Mouse (Mus musculus) myocyte (in vitro differentiated cells): ENCODE data around the gene Rps6ka2. TPM values are rescaled to one million over a fixed set of nuclear protein-coding genes. Genes with fewer than 3 reads are reported as not detected.

Experiments
- H3K27me3 ChIP-seq: one replicate; pipeline ENCODE4 v1.6.1; 2011; ENCODE audit not compliant: control insufficient read depth, insufficient read depth, insufficient read length
- H3K36me3 ChIP-seq: one replicate; pipeline ENCODE4 v1.6.1; 2011; ENCODE audit not compliant: control insufficient read depth, insufficient read depth
- H3K4me2 ChIP-seq: one replicate; pipeline ENCODE4 v1.6.1; 2011; ENCODE audit warnings: low read depth, control low read depth
- H3K4me3 ChIP-seq: one replicate; pipeline ENCODE4 v1.5.1; 2011; ENCODE audit warnings: mild to moderate bottlenecking, control low read depth, moderate library complexity
- H3K79me2 ChIP-seq: one replicate; pipeline ENCODE4 v1.6.1; 2011; ENCODE audit not compliant: control insufficient read depth, insufficient read depth
- H3ac ChIP-seq: one replicate; pipeline ENCODE4 v1.6.1; 2011; ENCODE audit not compliant: control insufficient read depth, insufficient read length
- CEBPB ChIP-seq: IDR thresholded peaks from 2 replicates; pipeline ENCODE4 v1.6.1; 2011; ENCODE audit warnings: mild to moderate bottlenecking, moderate library complexity; ENCODE audit not compliant: poor library complexity, insufficient read depth, severe bottlenecking
- E2F4 ChIP-seq: IDR thresholded peaks from one replicate; pipeline ENCODE4 v1.6.1; 2011; ENCODE audit warnings: mild to moderate bottlenecking, control low read depth, moderate library complexity; ENCODE audit not compliant: insufficient read depth
- MAX ChIP-seq: IDR thresholded peaks from one replicate; pipeline ENCODE4 v1.6.1; 2011; ENCODE audit warnings: low read depth, mild to moderate bottlenecking, control low read depth
- MYOD1 ChIP-seq, 3 experiments: IDR thresholded peaks; one replicate each; pipeline ENCODE4 v1.6.1; 2011; ENCODE audit warnings: control low read depth in 2 of 3, low read depth in 2 of 3, mild to moderate bottlenecking in 2 of 3, moderate library complexity in 1 of 3; ENCODE audit not compliant: insufficient read length in 2 of 3, control insufficient read depth in 1 of 3
- MYOG ChIP-seq, 3 experiments: IDR thresholded peaks; one replicate each; pipeline ENCODE4 v1.6.1; 2011; ENCODE audit warnings: control low read depth in 2 of 3, low read depth in 2 of 3, mild to moderate bottlenecking in 2 of 3; ENCODE audit not compliant: insufficient read length in 2 of 3, control insufficient read depth in 1 of 3, insufficient read depth in 1 of 3
- POLR2A ChIP-seq: IDR thresholded peaks from one replicate; pipeline ENCODE4 v1.6.1; 2011; ENCODE audit warnings: low read depth, mild to moderate bottlenecking, control low read depth, moderate library complexity; ENCODE audit not compliant: insufficient read length
- POLR2AphosphoS2 ChIP-seq: IDR thresholded peaks from one replicate; pipeline ENCODE4 v1.6.1; 2011; ENCODE audit warnings: low read depth, control low read depth; ENCODE audit not compliant: insufficient read length
- REST ChIP-seq: IDR thresholded peaks from one replicate; pipeline ENCODE4 v1.6.1; 2011; ENCODE audit warnings: mild to moderate bottlenecking, control low read depth, moderate library complexity; ENCODE audit not compliant: insufficient read depth, insufficient read length
- SRF ChIP-seq: IDR thresholded peaks from one replicate; pipeline ENCODE4 v1.6.1; 2011; ENCODE audit warnings: low read depth; ENCODE audit not compliant: control insufficient read depth, insufficient read length
- TCF12 ChIP-seq: IDR thresholded peaks from one replicate; pipeline ENCODE4 v1.6.1; 2011; ENCODE audit warnings: mild to moderate bottlenecking, control low read depth; ENCODE audit not compliant: poor library complexity, insufficient read depth, severe bottlenecking
- TCF3 ChIP-seq: IDR thresholded peaks from one replicate; pipeline ENCODE4 v1.6.1; 2011; ENCODE audit warnings: low read depth, control low read depth; ENCODE audit not compliant: insufficient read length
- USF1 ChIP-seq: IDR thresholded peaks from one replicate; pipeline ENCODE4 v1.6.1; 2011; ENCODE audit warnings: low read depth, mild to moderate bottlenecking, control low read depth, moderate library complexity
- polyA plus RNA-seq: library from polyadenylated mRNA; unstranded; fragments of >200 nt; fragmentation: generic; extraction: Trizol; gene quantifications from one replicate; pipeline ENCODE4 v1.2.1, GENCODE M21; 2012; ENCODE audit warnings: missing spikeins

The Rps6ka2 gene
- polyA plus RNA-seq, 1 experiment, result 56.9 TPM

GRCm38 (mm10) chr17:7267843-7268242, 97.9 kb downstream of the Rps6ka2 start:
- H3K4me2 ChIP-seq, result no peak overlapping the region
- H3ac ChIP-seq, result no peak overlapping the region
- no peak for TF ChIP-seq TCF3
- no peak for TF ChIP-seq REST
- no peak for TF ChIP-seq POLR2A
- TF ChIP-seq USF1, result no peak
- no peak for TF ChIP-seq MAX
- TF ChIP-seq E2F4, result no peak
- no peak for TF ChIP-seq POLR2AphosphoS2
- no peak for TF ChIP-seq MYOD1 (IDR thresholded peaks at IDR 0.05; ENCODE audit: control insufficient read depth in 1 of 3, insufficient read length in 2 of 3, low read depth in 2 of 3)
- no peak for TF ChIP-seq MYOG (IDR thresholded peaks at IDR 0.05; ENCODE audit: control insufficient read depth in 1 of 3, insufficient read depth in 1 of 3, insufficient read length in 2 of 3, low read depth in 2 of 3)
- no peak for TF ChIP-seq CEBPB
- TF ChIP-seq TCF12, result no peak
- no peak for TF ChIP-seq SRF
- H3K27me3 ChIP-seq, result no peaks in the 10 kb centered on the region
- no peaks in the 10 kb centered on the region for H3K79me2 ChIP-seq
- H3K36me3 ChIP-seq, result peaks cover 11% of the 10 kb centered on the region
- no peak overlapping the region for H3K4me3 ChIP-seq

GRCm38 (mm10) chr17:7269151-7269806, 99.4 kb downstream of the Rps6ka2 start:
- no peak overlapping the region for H3ac ChIP-seq

GRCm38 (mm10) chr17:7270506-7270905, 100.6 kb downstream of the Rps6ka2 start:
- Histone ChIP-seq H3K79me2 (no peaks in the 10 kb centered on the region), H3K4me3 (no peak overlapping the region), H3K27me3 (no peaks in the 10 kb centered on the region), H3K36me3 (peaks cover 5% of the 10 kb centered on the region), H3K4me2 (no peak overlapping the region), H3ac (no peak overlapping the region)
- TF ChIP-seq SRF, result no peak
- TF ChIP-seq CEBPB, result no peak
- no peak for TF ChIP-seq USF1
- no peak for TF ChIP-seq MYOG (IDR thresholded peaks at IDR 0.05; ENCODE audit: control insufficient read depth in 1 of 3, insufficient read depth in 1 of 3, insufficient read length in 2 of 3, low read depth in 2 of 3)
- TF ChIP-seq POLR2A, result no peak
- no peak for TF ChIP-seq TCF3
- no peak for TF ChIP-seq E2F4
- no peak for TF ChIP-seq TCF12
- no peak for TF ChIP-seq REST

More at GRCm38 (mm10) chr17:7269151-7269806, 99.4 kb downstream of the Rps6ka2 start:
- peaks cover 5% of the 10 kb centered on the region for H3K36me3 ChIP-seq
- no peaks in the 10 kb centered on the region for H3K79me2 ChIP-seq
- TF ChIP-seq POLR2A, result no peak
- no peak for TF ChIP-seq E2F4
- no peak for TF ChIP-seq MAX
- no peak for TF ChIP-seq TCF12
- TF ChIP-seq SRF, result no peak
- TF ChIP-seq MYOG (IDR thresholded peaks at IDR 0.05; ENCODE audit: control insufficient read depth in 1 of 3, insufficient read depth in 1 of 3, insufficient read length in 2 of 3, low read depth in 2 of 3), result no peak
- TF ChIP-seq REST, result no peak
- TF ChIP-seq CEBPB, result no peak
- TF ChIP-seq MYOD1 (IDR thresholded peaks at IDR 0.05; ENCODE audit: control insufficient read depth in 1 of 3, insufficient read length in 2 of 3, low read depth in 2 of 3), result no peak
- H3K27me3 ChIP-seq, result no peaks in the 10 kb centered on the region
- H3K4me2 ChIP-seq, result no peak overlapping the region
- H3K4me3 ChIP-seq, result no peak overlapping the region

- TF ChIP-seq POLR2A (no peak), MYOD1 (IDR thresholded peaks at IDR 0.05; ENCODE audit: control insufficient read depth in 1 of 3, insufficient read length in 2 of 3, low read depth in 2 of 3) (peak; percentile 68 to 91 (median 91)), TCF3 (peak; percentile 86), MYOG (IDR thresholded peaks at IDR 0.05; ENCODE audit: control insufficient read depth in 1 of 3, insufficient read depth in 1 of 3, insufficient read length in 2 of 3, low read depth in 2 of 3) (peak; percentile 88 to 95 (median 94)), E2F4 (no peak), REST (no peak), TCF12 (peak; percentile 37)
- Histone ChIP-seq H3K79me2 (no peaks in the 10 kb centered on the region), H3K36me3 (no peaks in the 10 kb centered on the region), H3K4me3 (no peak overlapping the region), H3ac (no peak overlapping the region), H3K27me3 (no peaks in the 10 kb centered on the region), H3K4me2 (no peak overlapping the region)
These were observed 101.7 kb downstream of the Rps6ka2 start for GRCm38 (mm10) chr17:7271522-7272134.

GRCm38 (mm10) chr17:7273054-7273453, 103.1 kb downstream of the Rps6ka2 start:
- no peak overlapping the region for H3K4me3 ChIP-seq
- H3K79me2 ChIP-seq, result no peaks in the 10 kb centered on the region
- no peak overlapping the region for H3K4me2 ChIP-seq
- TF ChIP-seq USF1, result no peak
- no peak for TF ChIP-seq POLR2A
- no peak for TF ChIP-seq REST
- no peak for TF ChIP-seq MYOD1 (IDR thresholded peaks at IDR 0.05; ENCODE audit: control insufficient read depth in 1 of 3, insufficient read length in 2 of 3, low read depth in 2 of 3)
- no peak for TF ChIP-seq MAX
- no peak for TF ChIP-seq TCF12
- no peak for TF ChIP-seq SRF
- no peak for TF ChIP-seq CEBPB
- no peak for TF ChIP-seq MYOG (IDR thresholded peaks at IDR 0.05; ENCODE audit: control insufficient read depth in 1 of 3, insufficient read depth in 1 of 3, insufficient read length in 2 of 3, low read depth in 2 of 3)
- TF ChIP-seq E2F4, result no peak
- TF ChIP-seq TCF3, result no peak
- TF ChIP-seq POLR2AphosphoS2, result no peak
- H3K27me3 ChIP-seq, result no peaks in the 10 kb centered on the region
- H3K36me3 ChIP-seq, result no peaks in the 10 kb centered on the region
- H3ac ChIP-seq, result no peak overlapping the region
